Mouse (Mus musculus) neural tube, embryonic 10.5 days (tissue): ENCODE results near the gene Cxcl3.
A peak's percentile ranks its signal among the peaks of the same experiment; 100 is the strongest.

Experiments
- DNase-seq: peaks from one replicate; pipeline ENCODE4 v3.0.0-alpha.2; 2017; ENCODE audit warnings: low spot score; ENCODE audit errors: extremely low spot score

Gene Cxcl3

DNA sequence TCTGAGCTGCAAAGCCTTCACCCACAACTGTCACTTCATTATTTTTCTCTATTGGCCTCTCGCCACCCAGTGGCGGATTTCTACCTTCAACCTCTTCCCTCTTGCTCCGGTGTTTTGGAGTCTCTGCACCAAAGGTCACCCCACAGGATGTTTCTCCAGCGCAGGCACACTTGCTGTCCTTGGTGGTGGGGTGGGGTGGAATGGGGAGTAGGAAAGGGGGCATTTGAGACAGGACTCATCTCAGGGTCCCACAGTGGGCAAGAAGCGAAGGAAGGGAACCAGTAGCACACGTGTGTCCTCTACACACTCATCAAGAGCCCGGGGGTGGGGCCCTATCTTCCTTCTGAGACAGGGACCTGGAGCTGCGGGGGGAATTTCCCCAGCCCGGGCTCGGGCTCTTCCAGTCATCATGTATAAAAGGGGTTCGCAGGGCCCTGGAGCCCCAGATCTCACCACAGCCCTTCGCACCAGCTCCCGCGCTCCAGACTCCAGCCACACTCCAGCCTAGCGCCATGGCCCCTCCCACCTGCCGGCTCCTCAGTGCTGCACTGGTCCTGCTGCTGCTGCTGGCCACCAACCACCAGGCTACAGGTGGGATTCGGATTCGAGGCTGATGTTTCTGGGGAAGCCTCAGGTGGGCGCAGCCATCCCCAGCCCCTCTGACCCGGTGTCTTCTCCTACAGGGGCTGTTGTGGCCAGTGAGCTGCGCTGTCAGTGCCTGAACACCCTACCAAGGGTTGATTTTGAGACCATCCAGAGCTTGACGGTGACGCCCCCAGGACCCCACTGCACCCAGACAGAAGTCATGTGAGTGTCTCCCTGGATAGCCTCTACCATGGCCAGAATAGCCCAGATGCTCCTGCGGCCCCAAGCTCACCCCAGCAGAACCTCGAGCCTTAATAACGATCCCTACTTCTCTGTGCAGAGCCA is at the start of gene Cxcl3:
Cxcl3 (plus strand) TSS at position 445 of the 930 bp plus-strand sequence.
- DNase-seq, result peak; percentile 49

- DNase-seq, result no peak
These were observed 43.9 kb upstream of the Cxcl3 start for GRCm38 (mm10) chr5:90742029-90742428.

DNA sequence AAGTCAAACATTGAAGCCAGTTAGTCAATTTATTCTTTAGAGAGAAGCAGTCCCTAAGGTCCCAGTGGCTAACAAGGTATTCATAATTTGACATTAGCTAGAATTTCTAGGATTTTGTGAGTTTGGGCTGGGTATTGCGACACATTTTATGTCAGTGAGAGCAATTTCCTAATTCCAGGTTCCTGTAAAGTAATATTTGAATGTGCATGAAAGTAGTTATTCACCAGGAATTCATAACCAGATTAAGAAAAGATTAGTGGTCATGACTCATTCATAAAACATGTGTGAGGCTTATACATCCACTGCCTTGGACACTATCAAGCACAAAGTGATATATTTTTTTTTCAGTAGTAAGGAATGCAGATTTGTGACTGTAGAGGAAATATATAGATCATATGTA is 32.0 kb upstream of the Cxcl3 start:
- DNase-seq, result no peak

- DNase-seq, result no peak
These were observed 27.8 kb upstream of the Cxcl3 start for GRCm38 (mm10) chr5:90758020-90758605.

- peak; percentile 33 for DNase-seq
These were observed 26.5 kb upstream of the Cxcl3 start, which contains the start of gene Cxcl5 for GRCm38 (mm10) chr5:90759077-90760065. Cxcl5 (plus strand) TSS chr5:90759360.

GRCm38 (mm10) chr5:90760303-90760702 is 25.6 kb upstream of the Cxcl3 start:
- DNase-seq, result no peak

DNA sequence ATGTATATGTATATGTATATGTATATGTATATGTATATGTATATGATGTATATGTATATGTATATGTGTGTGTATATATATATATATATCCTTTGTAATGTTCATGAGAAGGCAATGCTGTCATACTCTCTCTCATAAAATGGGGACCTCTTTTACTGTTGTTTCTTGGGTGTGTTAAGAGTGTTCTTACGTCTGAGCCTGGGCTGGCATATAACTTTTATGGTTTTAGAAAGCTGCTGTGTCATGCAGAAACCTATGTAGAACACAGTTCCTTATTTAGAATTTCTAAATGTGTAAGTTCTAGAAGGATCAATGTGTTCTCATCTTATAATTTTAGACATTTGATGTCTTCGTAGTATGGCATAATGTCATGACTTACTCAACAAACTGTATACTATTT is 25.1 kb upstream of the Cxcl3 start:
- DNase-seq, result no peak

GRCm38 (mm10) chr5:90761834-90762233 is 24.1 kb upstream of the Cxcl3 start:
- DNase-seq, result no peak

- DNase-seq, result no peak
These were observed 21.8 kb upstream of the Cxcl3 start for GRCm38 (mm10) chr5:90763912-90764665.

- no peak for DNase-seq
These were observed 19.9 kb upstream of the Cxcl3 start for GRCm38 (mm10) chr5:90765821-90766606.

- DNase-seq, result no peak
These were observed 17.7 kb upstream of the Cxcl3 start, which contains the start of gene Ppbp for GRCm38 (mm10) chr5:90768218-90768617. Ppbp (plus strand) TSS chr5:90768518.

GRCm38 (mm10) chr5:90771369-90771768 is 14.5 kb upstream of the Cxcl3 start:
- no peak for DNase-seq

- DNase-seq, result no peak
These were observed 13.8 kb upstream of the Cxcl3 start, which contains the start of gene Pf4 for GRCm38 (mm10) chr5:90771880-90772653. Pf4 (plus strand) TSS chr5:90772435.

GRCm38 (mm10) chr5:90775562-90775961 is 10.3 kb upstream of the Cxcl3 start:
- no peak for DNase-seq

- DNase-seq, result no peak
These were observed 8.3 kb upstream of the Cxcl3 start for GRCm38 (mm10) chr5:90777621-90778020.

- DNase-seq, result no peak
These were observed 7.0 kb upstream of the Cxcl3 start for GRCm38 (mm10) chr5:90778856-90779255.

DNA sequence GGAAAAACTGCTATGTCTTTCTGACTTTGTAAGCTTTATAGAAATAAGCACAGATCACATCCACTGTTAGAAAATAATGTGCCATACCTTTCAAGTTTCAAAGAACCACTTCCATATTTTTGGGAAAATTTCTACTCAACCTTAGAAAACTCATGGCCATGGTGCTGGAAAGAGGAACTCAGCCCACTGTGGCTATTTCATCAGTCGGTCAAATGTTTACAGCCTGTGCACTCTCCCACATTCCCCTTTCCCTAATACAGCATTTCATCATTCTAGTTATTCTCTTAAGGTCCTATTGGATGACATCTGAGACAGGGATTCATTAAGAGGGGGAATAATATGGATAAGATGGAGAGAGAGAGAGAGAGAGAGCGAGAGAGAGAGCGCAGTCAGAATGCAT is 2.2 kb upstream of the Cxcl3 start:
- DNase-seq, result no peak

- DNase-seq, result no peak
These were observed 2.2 kb downstream of the Cxcl3 start for GRCm38 (mm10) chr5:90788114-90788513.
